Mouse (Mus musculus): ENCODE results near the gene Gm10408. TPM values are rescaled to one million over a fixed set of nuclear protein-coding genes. Genes with fewer than 3 reads are reported as not detected.

The Gm10408 gene
- polyA plus RNA-seq (2015; fragmentation: Illumina TruSeq; extraction: RNeasy Lipid Tissue Mini Kit (QIAGEN cat#74804); ENCODE audit: insufficient read depth, low replicate concordance): not detected

DNA sequence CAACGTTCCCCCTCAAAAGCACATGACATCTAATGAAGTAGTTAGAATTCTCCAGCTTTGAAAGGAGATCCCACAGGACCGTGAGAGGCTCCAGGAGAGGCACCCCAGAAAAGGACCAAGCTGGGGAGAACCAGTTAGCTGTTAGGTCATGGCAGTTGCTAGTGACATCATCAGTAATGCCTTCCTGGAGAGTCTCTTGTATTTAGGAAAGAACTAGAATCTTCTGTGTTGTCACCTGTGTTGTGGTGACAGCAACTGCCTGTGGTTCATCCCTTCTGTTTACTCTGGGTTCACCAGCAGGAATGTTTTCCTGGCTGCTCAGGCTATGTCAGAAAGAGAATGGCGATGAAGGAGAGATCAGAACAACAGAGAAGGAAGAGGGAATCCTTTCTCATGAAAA lies at the start of gene Gm10408:
Gene Gm10408 (plus strand): TSS at position 301 of the 400 bp plus-strand sequence.

DNA sequence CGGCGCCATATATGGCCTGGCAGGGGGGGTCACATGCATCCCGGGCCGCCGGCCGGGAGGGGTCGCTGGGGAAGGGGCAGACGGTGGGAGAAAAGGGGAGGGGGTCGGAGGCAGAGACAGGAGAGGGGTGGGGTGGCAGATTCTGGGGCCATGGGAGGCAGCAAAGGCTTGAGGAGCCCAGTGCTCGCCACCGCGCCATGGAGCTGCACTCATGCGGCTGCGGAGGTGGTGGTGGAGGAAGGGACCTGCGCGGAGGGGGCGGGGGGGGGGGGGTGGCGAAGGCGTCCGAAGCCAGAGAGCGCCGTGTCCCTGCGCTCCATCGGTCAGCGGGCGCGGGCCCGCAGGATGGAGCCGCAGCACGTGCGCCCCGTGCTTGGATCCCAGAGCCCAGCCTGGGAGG lies 36.9 kb upstream of the Gm10408 start, which contains the start of gene Gm10409:
Gene Gm10409 (plus strand): TSS at position 301 of the 400 bp plus-strand sequence.

GRCm38 (mm10) chr14:3427803-3428202 lies 21.4 kb upstream of the Gm10408 start, which contains the start of gene Gm3005:
TSS of gene Gm3005 (plus strand) at chr14:3428103.

Other genes with a start within 250 kb of the Gm10408 start
- 1.3 TPM for gene D830030K20Rik, start 240.9 kb upstream of the Gm10408 start, polyA plus RNA-seq (2015; fragmentation: Illumina TruSeq; extraction: RNeasy Lipid Tissue Mini Kit (QIAGEN cat#74804); ENCODE audit: insufficient read depth, low replicate concordance)
- not detected for gene Gm2956, start 116.8 kb upstream of the Gm10408 start, polyA plus RNA-seq (2015; fragmentation: Illumina TruSeq; extraction: RNeasy Lipid Tissue Mini Kit (QIAGEN cat#74804); ENCODE audit: insufficient read depth, low replicate concordance)
- gene Gm10413, start 54.3 kb upstream of the Gm10408 start, polyA plus RNA-seq (2015; fragmentation: Illumina TruSeq; extraction: RNeasy Lipid Tissue Mini Kit (QIAGEN cat#74804); ENCODE audit: insufficient read depth, low replicate concordance): not detected
- gene Gm10409, start 36.8 kb upstream of the Gm10408 start, polyA plus RNA-seq (2015; fragmentation: Illumina TruSeq; extraction: RNeasy Lipid Tissue Mini Kit (QIAGEN cat#74804); ENCODE audit: insufficient read depth, low replicate concordance): 0.17 TPM
- gene Gm3005, start 21.3 kb upstream of the Gm10408 start, polyA plus RNA-seq (2015; fragmentation: Illumina TruSeq; extraction: RNeasy Lipid Tissue Mini Kit (QIAGEN cat#74804); ENCODE audit: insufficient read depth, low replicate concordance): 0.47 TPM
- not detected for gene Gm3012, start 185.1 kb downstream of the Gm10408 start, polyA plus RNA-seq (2015; fragmentation: Illumina TruSeq; extraction: RNeasy Lipid Tissue Mini Kit (QIAGEN cat#74804); ENCODE audit: insufficient read depth, low replicate concordance)
- gene Gm3020, start 202.7 kb downstream of the Gm10408 start, polyA plus RNA-seq (2015; fragmentation: Illumina TruSeq; extraction: RNeasy Lipid Tissue Mini Kit (QIAGEN cat#74804); ENCODE audit: insufficient read depth, low replicate concordance): 0.17 TPM
- not detected for gene Gm3043, start 239.4 kb downstream of the Gm10408 start, polyA plus RNA-seq (2015; fragmentation: Illumina TruSeq; extraction: RNeasy Lipid Tissue Mini Kit (QIAGEN cat#74804); ENCODE audit: insufficient read depth, low replicate concordance)

Measured in spleen, adult 10 weeks (tissue).